Mouse (Mus musculus) mature B cell (primary cell): ENCODE data around the gene Nek11.

Experiments used
- in situ Hi-C: fragments of 300-500 bp; cut with MboI; formaldehyde crosslinking; loops from 2 replicates; pipeline ENCODE4 v1.14.3; 2019

Nek11 gene

DNA sequence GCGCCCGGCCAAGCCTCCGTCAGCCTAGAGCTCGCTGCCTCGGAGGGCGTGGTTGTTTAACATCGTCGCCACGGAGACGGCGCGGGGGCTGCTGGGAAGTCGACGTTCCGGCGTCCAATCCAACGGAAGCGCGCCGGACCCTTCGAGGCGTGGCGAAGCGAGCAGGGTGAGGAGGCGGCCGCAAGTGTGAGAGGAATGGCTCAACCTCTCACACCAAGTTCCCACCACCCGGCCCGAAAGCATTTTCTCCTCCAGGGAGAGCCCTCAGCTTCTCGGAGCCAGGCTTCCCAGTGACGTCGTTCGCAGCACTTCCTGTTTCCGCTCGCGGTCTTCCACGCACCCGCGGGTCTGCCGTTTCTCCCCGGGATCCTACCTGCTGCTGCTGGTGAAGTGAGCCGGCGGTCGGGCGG is at the start of gene Nek11, which contains the start of gene Aste1:
TSS of gene Nek11 (minus strand) at position 307 of the 410 bp plus-strand sequence.
TSS of gene Aste1 (plus strand) at position 175 of the 410 bp plus-strand sequence.
- in situ Hi-C loops = loop anchor here (25.0 kb wide), 3 partner anchors 258 to 808 kb away; partner anchors contain the start of genes 1700080E11Rik, Mrpl3 and Nudt16

- in situ Hi-C loops = no loop called here
These were observed 13.2 kb upstream of the Nek11 start for GRCm38 (mm10) chr9:105408549-105408948.

GRCm38 (mm10) chr9:105394720-105395119 is 604 bp downstream of the Nek11 start:
- in situ Hi-C loops = loop anchor here (25.0 kb wide), 3 partner anchors 257 to 807 kb away; partner anchors contain the start of genes 1700080E11Rik, Mrpl3 and Nudt16

GRCm38 (mm10) chr9:105390616-105391015 is 4.7 kb downstream of the Nek11 start:
- in situ Hi-C loops = loop anchor here (25.0 kb wide), 3 partner anchors 253 to 803 kb away; partner anchors contain the start of genes 1700080E11Rik, Mrpl3 and Nudt16

DNA sequence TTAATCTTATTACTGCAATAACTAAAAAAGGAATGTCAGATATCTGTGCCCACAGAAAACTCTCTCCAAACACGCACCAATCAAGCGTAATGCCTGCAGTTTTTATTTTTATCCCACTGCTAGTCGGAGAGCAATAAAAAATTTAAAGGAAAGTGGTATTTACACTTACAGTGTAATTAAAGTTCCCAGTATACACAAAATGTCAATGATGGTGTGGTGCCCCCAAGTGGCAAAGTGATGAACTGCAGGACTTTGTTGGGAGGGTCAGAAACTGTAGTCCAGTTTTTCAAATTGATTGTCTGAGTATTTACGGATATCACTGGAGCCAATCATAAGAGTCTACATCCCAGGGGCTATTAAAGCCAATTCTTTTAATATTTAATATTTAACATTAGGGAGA is 6.0 kb downstream of the Nek11 start:
- in situ Hi-C loops = loop anchor here (25.0 kb wide), 3 partner anchors 252 to 802 kb away; partner anchors contain the start of genes 1700080E11Rik, Mrpl3 and Nudt16

DNA sequence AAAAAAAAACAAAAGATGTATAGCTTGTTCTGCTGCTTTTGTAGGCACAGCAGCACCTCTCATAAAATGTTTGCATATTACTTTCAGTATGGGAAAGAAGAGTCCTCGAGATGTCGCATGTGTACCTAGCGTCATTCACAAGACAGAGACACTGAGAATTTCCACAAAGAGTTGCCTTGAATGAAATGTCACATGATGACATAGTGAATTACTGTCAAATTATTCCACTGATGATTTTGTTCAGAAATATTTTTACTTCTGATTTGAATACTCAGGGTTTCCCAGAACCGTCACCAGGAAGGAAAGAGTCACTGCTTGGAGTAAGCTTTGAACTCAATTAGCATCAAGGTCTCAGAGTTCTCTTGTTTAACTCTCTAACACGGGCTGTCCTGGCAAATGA is 7.9 kb downstream of the Nek11 start:
- in situ Hi-C loops = loop anchor here (25.0 kb wide), 3 partner anchors 250 to 800 kb away; partner anchors contain the start of genes 1700080E11Rik, Mrpl3 and Nudt16

DNA sequence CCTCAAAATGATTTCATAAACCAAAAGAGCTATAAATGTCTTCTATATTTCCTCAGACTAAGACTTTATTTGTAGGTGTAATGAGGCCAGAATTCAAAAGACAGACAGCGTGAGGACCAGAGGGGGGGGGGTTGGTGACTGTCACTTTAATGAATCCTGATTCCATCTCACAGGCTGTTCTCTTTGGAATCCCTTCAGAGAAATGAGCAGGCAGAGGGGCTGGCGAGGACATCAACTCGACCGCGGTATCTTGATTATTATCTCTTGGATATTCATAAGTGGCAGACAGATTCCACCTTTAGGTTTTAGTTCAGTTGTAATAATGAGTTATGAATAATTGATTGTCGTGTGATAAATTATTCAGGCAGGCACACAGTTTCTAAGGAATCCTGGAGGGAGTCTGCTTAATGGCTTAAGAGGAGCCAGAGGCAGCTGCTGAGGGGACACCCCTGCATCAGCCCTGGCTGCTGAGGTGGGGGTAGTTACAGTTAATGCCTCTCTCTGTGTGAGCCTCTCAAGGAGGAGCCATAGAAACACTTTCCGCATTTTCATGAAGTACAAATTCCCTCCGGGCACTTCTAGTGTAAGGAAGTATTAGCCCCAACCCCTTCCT is 15.7 kb downstream of the Nek11 start:
- in situ Hi-C loops = loop anchor here (25.0 kb wide), 3 partner anchors 242 to 792 kb away; partner anchors contain the start of genes 1700080E11Rik, Mrpl3 and Nudt16

GRCm38 (mm10) chr9:105377622-105378021 is 17.7 kb downstream of the Nek11 start:
- in situ Hi-C loops = loop anchor here (25.0 kb wide), 3 partner anchors 240 to 790 kb away; partner anchors contain the start of genes 1700080E11Rik, Mrpl3 and Nudt16

GRCm38 (mm10) chr9:105376954-105377530 is 18.3 kb downstream of the Nek11 start:
- in situ Hi-C loops = loop anchor here (25.0 kb wide), 3 partner anchors 240 to 790 kb away; partner anchors contain the start of genes 1700080E11Rik, Mrpl3 and Nudt16

GRCm38 (mm10) chr9:105376411-105376810 is 18.9 kb downstream of the Nek11 start:
- in situ Hi-C loops = loop anchor here (25.0 kb wide), 3 partner anchors 239 to 789 kb away; partner anchors contain the start of genes 1700080E11Rik, Mrpl3 and Nudt16

DNA sequence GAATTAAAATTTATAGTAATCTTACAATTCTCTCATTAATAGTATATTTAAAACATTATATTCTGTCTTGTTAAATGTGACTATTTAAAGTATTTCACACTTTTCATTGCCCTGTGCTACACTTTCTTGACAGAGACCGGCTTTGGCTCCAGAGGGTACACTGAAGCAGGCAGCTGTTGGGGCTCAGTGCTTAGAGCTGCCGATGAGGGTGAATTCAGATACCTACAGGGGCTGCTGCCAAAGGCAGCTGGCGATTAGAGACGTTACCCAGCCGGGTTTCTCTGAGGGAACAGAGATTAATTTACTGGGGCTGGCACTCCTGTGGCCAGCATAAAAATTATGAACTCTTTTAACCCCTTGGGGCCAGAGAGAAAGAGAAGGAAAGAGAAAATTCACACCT is 21.0 kb downstream of the Nek11 start:
- in situ Hi-C loops = no loop called here

- in situ Hi-C loops = no loop called here
These were observed 26.7 kb downstream of the Nek11 start for GRCm38 (mm10) chr9:105368605-105369004.

DNA sequence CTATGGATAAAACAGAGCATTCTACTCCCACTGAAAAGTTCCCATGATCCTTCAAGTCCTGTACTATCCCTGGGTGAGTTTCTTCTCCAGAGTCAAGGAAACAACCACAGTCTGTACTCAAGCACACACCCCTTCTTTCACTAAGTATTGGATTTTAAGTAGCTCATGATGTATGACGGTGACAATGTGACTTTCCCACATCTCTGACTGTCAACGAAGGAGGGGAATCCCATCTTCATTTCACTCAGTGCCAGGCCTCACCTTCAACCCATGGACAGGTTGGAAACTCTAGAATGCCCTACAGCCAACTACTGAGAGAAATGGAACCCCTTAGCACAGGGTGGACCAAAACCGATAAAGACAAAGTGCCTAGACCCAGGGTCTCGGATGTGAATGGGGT is 29.1 kb downstream of the Nek11 start:
- in situ Hi-C loops = no loop called here

DNA sequence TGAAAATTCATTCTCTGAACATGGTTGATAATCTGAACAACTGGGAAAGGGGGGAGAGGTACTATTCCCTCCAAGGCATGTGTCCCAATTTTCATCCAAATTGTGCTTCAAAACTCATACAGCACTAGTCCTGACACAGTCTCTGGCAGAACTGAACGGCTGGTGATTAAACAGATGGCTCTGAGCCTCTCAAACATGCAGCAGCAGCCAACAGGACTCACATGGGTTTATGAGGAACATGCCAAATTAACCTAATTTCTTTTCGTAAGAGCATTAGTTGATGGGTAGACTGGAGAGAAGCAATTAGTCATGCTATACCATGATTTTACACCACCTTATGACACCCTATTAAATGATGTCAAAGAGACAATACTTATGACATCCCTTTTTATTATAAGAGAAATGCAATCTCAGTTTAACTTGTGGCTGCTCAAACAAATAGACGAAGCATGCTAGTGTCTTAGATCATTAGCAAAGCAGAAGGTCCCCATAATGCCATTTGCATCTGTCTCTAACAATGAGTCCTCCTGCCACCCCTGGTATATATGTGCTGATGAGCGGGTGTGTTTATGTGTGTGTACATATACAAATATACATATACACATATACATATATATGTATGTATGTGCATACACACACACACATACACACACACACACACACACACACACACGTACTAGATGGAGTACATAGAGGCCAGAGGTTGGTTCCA is 31.6 kb downstream of the Nek11 start:
- in situ Hi-C loops = no loop called here

DNA sequence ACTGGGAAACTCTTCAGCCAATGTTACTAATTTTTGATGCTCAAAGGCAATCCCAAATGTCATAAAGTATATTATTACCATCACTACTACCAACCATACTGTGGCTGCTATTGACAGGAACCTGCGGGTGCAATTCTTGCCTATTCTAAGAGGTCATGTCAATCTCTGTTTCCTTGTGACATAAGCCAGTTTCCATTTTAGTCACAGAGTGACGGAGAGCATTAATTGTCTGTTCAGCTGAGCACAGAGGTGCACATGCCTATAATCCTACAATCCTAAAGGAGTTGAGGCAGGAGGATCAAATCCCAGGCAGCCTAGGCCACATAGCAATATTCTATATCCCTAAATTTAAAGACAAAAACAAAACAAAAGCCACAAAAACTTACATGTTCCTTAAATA is 33.1 kb downstream of the Nek11 start:
- in situ Hi-C loops = no loop called here

DNA sequence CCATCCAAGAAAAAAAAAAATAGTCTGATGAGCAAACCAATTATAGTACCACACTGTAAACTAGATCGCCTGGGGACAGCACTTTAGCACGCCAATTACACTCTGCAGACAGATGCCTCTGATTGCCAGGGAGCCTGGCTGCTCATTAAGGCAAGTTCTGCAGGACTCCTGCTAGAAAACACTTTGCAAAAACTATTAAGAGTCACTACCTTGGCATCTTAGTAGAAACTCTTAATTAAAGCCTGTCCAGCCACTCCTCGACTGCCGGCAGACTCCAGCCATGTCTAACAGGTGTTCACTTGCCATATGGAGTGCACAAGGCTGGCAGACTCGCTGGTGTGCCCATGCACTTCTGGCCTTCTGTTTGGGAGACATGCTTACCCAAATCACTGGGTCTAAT is 46.3 kb downstream of the Nek11 start:
- in situ Hi-C loops = no loop called here

- in situ Hi-C loops = no loop called here
These were observed 46.9 kb downstream of the Nek11 start for GRCm38 (mm10) chr9:105348242-105349031.

DNA sequence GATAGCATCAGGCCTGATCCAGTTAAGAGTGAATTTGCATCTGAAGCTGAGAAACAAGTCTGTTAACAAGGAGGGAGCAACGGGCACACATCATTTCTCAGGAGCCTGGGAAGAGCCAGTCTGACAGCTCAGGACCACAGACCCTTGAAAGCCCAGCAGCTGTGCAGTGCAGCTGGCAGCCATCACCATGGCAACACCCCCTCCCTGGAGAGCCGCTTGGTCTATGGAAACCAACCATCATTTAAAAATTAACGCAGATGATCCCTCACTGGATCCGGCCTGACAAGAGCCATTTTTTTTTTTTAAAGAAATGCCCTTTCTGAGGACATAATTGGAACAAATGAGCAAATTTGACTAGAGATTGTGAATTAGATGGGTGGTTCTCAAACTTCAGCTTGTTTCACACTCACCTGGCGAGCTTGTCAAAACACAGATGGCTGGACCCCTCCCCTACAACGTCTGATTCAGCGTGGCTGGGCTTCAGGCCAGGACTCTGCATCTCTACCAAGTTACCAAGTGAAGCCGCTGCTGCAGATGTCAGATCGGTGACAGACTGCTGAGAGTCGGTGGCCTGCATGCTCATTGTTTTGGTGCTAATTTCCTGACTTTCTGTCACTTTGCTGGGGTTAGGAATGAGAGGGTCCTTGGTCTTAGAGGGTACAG is 52.2 kb downstream of the Nek11 start:
- in situ Hi-C loops = no loop called here

- in situ Hi-C loops = no loop called here
These were observed 52.8 kb downstream of the Nek11 start for GRCm38 (mm10) chr9:105342565-105342964.

DNA sequence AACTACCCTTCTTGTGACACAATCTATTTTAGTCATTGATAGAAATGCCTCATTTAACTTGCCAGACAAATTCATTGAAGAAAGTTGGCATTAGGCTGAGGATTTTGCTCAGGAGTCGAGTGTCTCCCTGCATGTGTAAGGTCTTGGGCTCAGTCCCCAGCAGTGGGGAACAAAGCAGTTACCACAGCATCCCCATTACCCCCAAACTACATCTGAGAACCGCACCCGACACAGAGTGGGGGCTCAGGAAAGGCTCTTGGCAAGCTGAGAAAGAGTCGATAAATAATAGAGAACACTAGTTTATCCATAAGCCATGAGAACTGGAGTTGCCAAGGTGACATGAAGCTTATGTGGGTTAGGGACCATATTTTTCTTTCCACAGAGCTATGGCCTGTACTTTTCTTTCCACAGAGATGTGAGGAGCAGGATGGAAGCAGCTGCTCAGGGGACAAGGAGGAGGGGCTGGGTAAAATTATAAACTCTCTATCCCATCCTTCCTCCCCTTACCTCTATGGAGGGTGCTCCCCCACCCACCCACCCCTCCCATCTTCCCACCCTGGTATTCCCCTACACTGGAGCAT is 62.8 kb downstream of the Nek11 start:
- in situ Hi-C loops = no loop called here
